Mouse (Mus musculus) heart, adult 2 months (tissue): ENCODE measurements around the gene Bst1.

Experiments
- CTCF ChIP-seq: fragments of 200-600 bp; IDR thresholded peaks from 2 replicates; pipeline ENCODE4 v1.8.1; 2022; ENCODE audit warnings: antibody characterized with exemption, mild to moderate bottlenecking, moderate library complexity
- POLR2A ChIP-seq: fragments of 200-500 bp; IDR thresholded peaks from 2 replicates; pipeline ENCODE4 v1.6.1; 2011; ENCODE audit warnings: mild to moderate bottlenecking, low read depth, low read length, control low read depth; ENCODE audit not compliant: insufficient read depth

- TF ChIP-seq CTCF: no peak
- TF ChIP-seq POLR2A: no peak
Measured at GRCm38 (mm10) chr5:43770618-43771354, 47.9 kb upstream of the Bst1 start.
